Mouse (Mus musculus): ENCODE measurements around the gene Lrrc20. TPM values are rescaled to one million over a fixed set of nuclear protein-coding genes. Genes with fewer than 3 reads are reported as not detected.
A peak's percentile ranks its signal among the peaks of the same experiment; 100 is the strongest.

The Lrrc20 gene
- polyA plus RNA-seq, 1 experiment from 2014 or later: 17.8 TPM

- Histone ChIP-seq H3K4me3 (no peak overlapping the region), H3K9me3 (0 out of 2 replicates have a peak, but pooled peaks cover 7% of the 10 kb centered on the region), H3K27me3 (no peaks in the 10 kb centered on the region), H3K9ac (no peak overlapping the region), H3K4me1 (replicated peaks) (no peaks in the 10 kb centered on the region), H3K36me3 (no peaks in the 10 kb centered on the region), H3K27ac (replicated peaks) (no peak overlapping the region), H3K4me2 (no peak overlapping the region)
- no peak for ATAC-seq (ENCODE audit: low FRiP score, low read depth)
Observed at GRCm38 (mm10) chr10:61559544-61559943, 83.9 kb downstream of the Lrrc20 start.

- no peak for ATAC-seq (ENCODE audit: low FRiP score, low read depth)
- WGBS: 82% methylated on average over 9 of the region's 9 CpGs
Observed at GRCm38 (mm10) chr10:61563550-61563949, 87.9 kb downstream of the Lrrc20 start.

GRCm38 (mm10) chr10:61564408-61564807 is 88.8 kb downstream of the Lrrc20 start:
- H3K4me3 ChIP-seq: no peak overlapping the region

More at GRCm38 (mm10) chr10:61563550-61563949, 87.9 kb downstream of the Lrrc20 start:
- Histone ChIP-seq H3K4me2 (no peak overlapping the region), H3K9me3 (0 out of 2 replicates have a peak, but pooled peaks cover 7% of the 10 kb centered on the region), H3K27ac (replicated peaks) (no peak overlapping the region), H3K9ac (no peak overlapping the region), H3K36me3 (no peaks in the 10 kb centered on the region), H3K4me3 (no peak overlapping the region), H3K27me3 (no peaks in the 10 kb centered on the region), H3K4me1 (replicated peaks) (no peaks in the 10 kb centered on the region)

GRCm38 (mm10) chr10:61570181-61570580 is 94.6 kb downstream of the Lrrc20 start:
- no peak for ATAC-seq (ENCODE audit: low FRiP score, low read depth)
- Histone ChIP-seq H3K27me3 (no peaks in the 10 kb centered on the region), H3K27ac (replicated peaks) (no peak overlapping the region), H3K36me3 (no peaks in the 10 kb centered on the region), H3K9me3 (no peaks in the 10 kb centered on the region), H3K9ac (no peak overlapping the region), H3K4me2 (no peak overlapping the region), H3K4me3 (no peak overlapping the region), H3K4me1 (replicated peaks) (peaks cover 11% of the 10 kb centered on the region; the same call in 1 of the 2 replicates)
- 25% methylated on average over 10 of the region's 10 CpGs for WGBS

More at GRCm38 (mm10) chr10:61564408-61564807, 88.8 kb downstream of the Lrrc20 start:
- no peak overlapping the region for H3K4me2 ChIP-seq
- no peaks in the 10 kb centered on the region for H3K36me3 ChIP-seq
- ATAC-seq (ENCODE audit: low FRiP score, low read depth): no peak
- no peaks in the 10 kb centered on the region for H3K4me1 ChIP-seq (replicated peaks)
- H3K27me3 ChIP-seq: no peaks in the 10 kb centered on the region
- H3K27ac ChIP-seq (replicated peaks): no peak overlapping the region
- WGBS: 77% methylated on average over 4 of the region's 4 CpGs
- no peak overlapping the region for H3K9ac ChIP-seq
- 0 out of 2 replicates have a peak, but pooled peaks cover 7% of the 10 kb centered on the region for H3K9me3 ChIP-seq

- WGBS: 50% methylated on average over 5 of the region's 5 CpGs
- Histone ChIP-seq H3K4me2 (no peak overlapping the region), H3K27ac (replicated peaks) (no peak overlapping the region), H3K9me3 (no peaks in the 10 kb centered on the region), H3K4me1 (replicated peaks) (peaks cover 27% of the 10 kb centered on the region), H3K27me3 (no peaks in the 10 kb centered on the region), H3K9ac (no peak overlapping the region), H3K36me3 (no peaks in the 10 kb centered on the region), H3K4me3 (no peak overlapping the region)
- ATAC-seq (ENCODE audit: low FRiP score, low read depth): no peak
Observed at GRCm38 (mm10) chr10:61572126-61572525, 96.5 kb downstream of the Lrrc20 start.

- 25% methylated on average over 13 of the region's 13 CpGs for WGBS
- no peaks in the 10 kb centered on the region for H3K36me3 ChIP-seq
- H3K9ac ChIP-seq: no peak overlapping the region
- H3K9me3 ChIP-seq: no peaks in the 10 kb centered on the region
- peaks cover 20% of the 10 kb centered on the region for H3K4me1 ChIP-seq (replicated peaks)
- no peaks in the 10 kb centered on the region for H3K27me3 ChIP-seq
- no peak overlapping the region for H3K4me3 ChIP-seq
- H3K27ac ChIP-seq (replicated peaks): peak overlapping the region; percentile 7; the same call in 1 of the 2 replicates
- no peak overlapping the region for H3K4me2 ChIP-seq
- ATAC-seq (ENCODE audit: low FRiP score, low read depth): peak; percentile 48; the same call in 1 of the 2 replicates
Observed at GRCm38 (mm10) chr10:61576120-61576767, 100.6 kb downstream of the Lrrc20 start.

GRCm38 (mm10) chr10:61587241-61587849 is 111.7 kb downstream of the Lrrc20 start:
- Histone ChIP-seq H3K36me3 (no peaks in the 10 kb centered on the region), H3K4me3 (no peak overlapping the region), H3K9me3 (no peaks in the 10 kb centered on the region), H3K9ac (no peak overlapping the region), H3K27ac (replicated peaks) (no peak overlapping the region), H3K4me2 (no peak overlapping the region), H3K4me1 (replicated peaks) (peaks cover 12% of the 10 kb centered on the region), H3K27me3 (no peaks in the 10 kb centered on the region)
- no peak for ATAC-seq (ENCODE audit: low FRiP score, low read depth)
- WGBS: 84% methylated on average over 7 of the region's 7 CpGs

GRCm38 (mm10) chr10:61597991-61598390 is 122.4 kb downstream of the Lrrc20 start:
- Histone ChIP-seq H3K27me3 (peaks cover 19% of the 10 kb centered on the region; the same call in 1 of the 2 replicates), H3K4me3 (no peak overlapping the region), H3K9ac (no peak overlapping the region), H3K36me3 (no peaks in the 10 kb centered on the region), H3K4me2 (no peak overlapping the region), H3K4me1 (replicated peaks) (peaks cover 7% of the 10 kb centered on the region), H3K27ac (replicated peaks) (no peak overlapping the region), H3K9me3 (no peaks in the 10 kb centered on the region)
- 66% methylated on average over 7 of the region's 7 CpGs for WGBS
- ATAC-seq (ENCODE audit: low FRiP score, low read depth): no peak

- WGBS: 44% methylated on average over 9 of the region's 9 CpGs
- H3K36me3 ChIP-seq: no peaks in the 10 kb centered on the region
- H3K9me3 ChIP-seq: no peaks in the 10 kb centered on the region
- no peak overlapping the region for H3K9ac ChIP-seq
- H3K4me1 ChIP-seq (replicated peaks): peaks cover 7% of the 10 kb centered on the region
- no peak overlapping the region for H3K4me3 ChIP-seq
- H3K4me2 ChIP-seq: no peak overlapping the region
- no peak overlapping the region for H3K27ac ChIP-seq (replicated peaks)
- no peak for ATAC-seq (ENCODE audit: low FRiP score, low read depth)
- peaks cover 11% of the 10 kb centered on the region; the same call in 1 of the 2 replicates for H3K27me3 ChIP-seq
Observed at GRCm38 (mm10) chr10:61599556-61600114, 124.0 kb downstream of the Lrrc20 start.

- Histone ChIP-seq H3K4me3 (no peak overlapping the region), H3K27me3 (0 out of 2 replicates have a peak, but pooled peaks cover 5% of the 10 kb centered on the region), H3K4me1 (replicated peaks) (no peaks in the 10 kb centered on the region; the same call in 1 of the 2 replicates), H3K27ac (replicated peaks) (no peak overlapping the region), H3K36me3 (no peaks in the 10 kb centered on the region), H3K9ac (no peak overlapping the region), H3K9me3 (no peaks in the 10 kb centered on the region), H3K4me2 (peak overlapping the region; percentile 40)
- 11% methylated on average over 14 of the region's 14 CpGs for WGBS
- ATAC-seq (ENCODE audit: low FRiP score, low read depth): peak; percentile 71
Observed at GRCm38 (mm10) chr10:61602283-61603033, 126.9 kb downstream of the Lrrc20 start.

GRCm38 (mm10) chr10:61604376-61605065 is 128.9 kb downstream of the Lrrc20 start:
- Histone ChIP-seq H3K27ac (replicated peaks) (no peak overlapping the region), H3K4me2 (no peak overlapping the region), H3K4me3 (no peak overlapping the region), H3K9me3 (no peaks in the 10 kb centered on the region), H3K36me3 (no peaks in the 10 kb centered on the region), H3K27me3 (0 out of 2 replicates have a peak, but pooled peaks cover 5% of the 10 kb centered on the region), H3K9ac (no peak overlapping the region), H3K4me1 (replicated peaks) (no peaks in the 10 kb centered on the region; the same call in 1 of the 2 replicates)
- 70% methylated on average over 10 of the region's 10 CpGs for WGBS
- no peak for ATAC-seq (ENCODE audit: low FRiP score, low read depth)
